Mouse (Mus musculus): ENCODE results near the gene Scn1b. TPM values are rescaled to one million over a fixed set of nuclear protein-coding genes. Genes with fewer than 3 reads are reported as not detected.

Scn1b gene
- total RNA-seq, 4 experiments from 2014 or later: 652 to 704 (median 680) TPM

Other genes with a start within 250 kb of the Scn1b start
- gene Cd22, start 246.7 kb downstream of the Scn1b start, total RNA-seq (2022): 1 to 10 TPM in 1 of 4 experiments, under 1 TPM in 2, not detected in 1; 0.24 to 1.8 (median 0.37) TPM
- 100 to 1,000 TPM; 200 to 254 (median 210) TPM for gene Mag, start 212.1 kb downstream of the Scn1b start, total RNA-seq (2022)
- not detected for gene Hamp2, start 202.3 kb downstream of the Scn1b start, total RNA-seq (2022)
- 1 to 10 TPM in 1 of 4 experiments, not detected in 3; 1.1 TPM for gene Hamp, start 183.0 kb downstream of the Scn1b start, total RNA-seq (2022)
- gene Usf2, start 170.2 kb downstream of the Scn1b start, total RNA-seq (2022): 100 to 1,000 TPM; 114 to 125 (median 120) TPM
- gene Lsr, start 153.5 kb downstream of the Scn1b start, total RNA-seq (2022): 1 to 10 TPM; 5.2 to 6.6 (median 6.1) TPM
- gene Fam187b, start 153.2 kb downstream of the Scn1b start, total RNA-seq (2022): under 1 TPM in 2 of 4 experiments, not detected in 2; 0.18 to 0.30 TPM
- 10 to 100 TPM; 25.8 to 33.5 (median 30.0) TPM for gene Fxyd5, start 84.5 kb downstream of the Scn1b start, total RNA-seq (2022)
- gene Fxyd7, start 75.5 kb downstream of the Scn1b start, total RNA-seq (2022): 100 to 1,000 TPM; 162 to 173 (median 169) TPM
- gene Fxyd1, start 69.8 kb downstream of the Scn1b start, total RNA-seq (2022): 100 to 1,000 TPM in 2 of 4 experiments, 10 to 100 TPM in 2; 57.6 to 144 (median 110) TPM
- 10 to 100 TPM; 35.0 to 50.6 (median 40.8) TPM for gene Lgi4, start 67.7 kb downstream of the Scn1b start, total RNA-seq (2022)
- 1 to 10 TPM in 3 of 4 experiments, under 1 TPM in 1; 0.75 to 2.1 (median 1.2) TPM for gene Fxyd3, start 50.3 kb downstream of the Scn1b start, total RNA-seq (2022)
- 1 to 10 TPM; 2.0 to 4.4 (median 3.5) TPM for gene Hpn, start 11.7 kb downstream of the Scn1b start, total RNA-seq (2022)
- gene Gramd1a, start 28.9 kb upstream of the Scn1b start, total RNA-seq (2022): 100 to 1,000 TPM; 103 to 108 (median 105) TPM
- gene Scgb2b2, start 163.5 kb upstream of the Scn1b start, total RNA-seq (2022): not detected
- not detected for gene Scgb1b2, start 164.8 kb upstream of the Scn1b start, total RNA-seq (2022)
- gene Scgb2b3, start 235.1 kb upstream of the Scn1b start, total RNA-seq (2022): not detected
- not detected for gene Scgb1b3, start 248.6 kb upstream of the Scn1b start, total RNA-seq (2022)